Mouse (Mus musculus) liver, embryonic 14.5 days (tissue): ENCODE data around the gene Plbd1. TPM values are rescaled to one million over a fixed set of nuclear protein-coding genes. Genes with fewer than 3 reads are reported as not detected.
A peak's percentile ranks its signal among the peaks of the same experiment; 100 is the strongest.

ENCODE experiments used
- ATAC-seq: fragments of 200-750 bp; cut with Nextera tagmentation; 2 replicates; pipeline ENCODE4 v1.8.0; 2017; ENCODE audit warnings: moderate number of reproducible peaks, mild to moderate bottlenecking, moderate library complexity; ENCODE audit not compliant: insufficient read depth
- DNase-seq, 3 experiments: peaks; one replicate each; pipeline ENCODE4 v3.0.0-alpha.2; 2012 to 2013; ENCODE audit warnings: low read depth in 3 of 3, low spot score in 3 of 3
- H3K27ac ChIP-seq: fragments of 300-500 bp; sonication (generic); 2 replicates; pipeline ENCODE4 v1.5.1; 2014; ENCODE audit warnings: moderate library complexity, mild to moderate bottlenecking, control low read depth, inconsistent platforms
- H3K27me3 ChIP-seq: fragments of 300-500 bp; sonication (generic); 2 replicates; pipeline ENCODE4 v1.6.1; 2014; ENCODE audit warnings: mild to moderate bottlenecking, low read length, moderate library complexity; ENCODE audit not compliant: control insufficient read depth, insufficient read depth
- H3K36me3 ChIP-seq: fragments of 300-500 bp; sonication (generic); replicated peaks from 2 replicates; pipeline ENCODE4 v1.6.1; 2014; ENCODE audit warnings: low read depth; ENCODE audit not compliant: control insufficient read depth, insufficient read depth
- H3K4me1 ChIP-seq, 2 experiments: fragments of 200-500 bp in 1 of 2; fragments of 300-500 bp in 1 of 2; sonication (generic) in 1 of 2; replicated peaks; 2 replicates each; pipeline ENCODE4 v1.6.1; 2012 to 2014; ENCODE audit warnings: antibody characterized with exemption in 1 of 2, inconsistent platforms in 1 of 2, low read length in 1 of 2; ENCODE audit not compliant: control insufficient read depth in 2 of 2, insufficient read depth in 2 of 2
- H3K4me2 ChIP-seq: fragments of 300-500 bp; sonication (generic); 2 replicates; pipeline ENCODE4 v1.6.1; 2014; ENCODE audit warnings: low read depth, mild to moderate bottlenecking, control low read depth, moderate library complexity
- H3K4me3 ChIP-seq, 2 experiments: fragments of 200-500 bp in 1 of 2; fragments of 300-500 bp in 1 of 2; sonication (generic) in 1 of 2; 2 replicates each; pipeline ENCODE4 v1.5.1; 2012 to 2014; ENCODE audit warnings: low read depth in 2 of 2, low read length in 2 of 2, mild to moderate bottlenecking in 2 of 2, control low read depth in 1 of 2, inconsistent platforms in 1 of 2, moderate library complexity in 1 of 2; ENCODE audit not compliant: insufficient read depth in 1 of 2
- H3K9ac ChIP-seq: fragments of 300-500 bp; sonication (generic); replicated peaks from 2 replicates; pipeline ENCODE4 v1.6.1; 2014; ENCODE audit warnings: mild to moderate bottlenecking, control low read depth, moderate library complexity
- H3K9me3 ChIP-seq: fragments of 300-500 bp; sonication (generic); 2 replicates; pipeline ENCODE4 v1.6.1; 2016; ENCODE audit warnings: low read length, mixed read lengths; ENCODE audit not compliant: control insufficient read depth
- CTCF ChIP-seq: IDR thresholded peaks from 2 replicates; pipeline ENCODE4 v1.5.1; 2016; ENCODE audit warnings: antibody characterized with exemption, low read depth, control low read depth
- EP300 ChIP-seq: IDR thresholded peaks from 2 replicates; pipeline ENCODE4 v1.6.1; 2016; ENCODE audit warnings: antibody characterized with exemption, low read depth
- WGBS: fragments of 180-500 bp; shearing (Covaris S2); extraction: QIAGEN DNeasy Blood & Tissue Kit; methylation state at CpG from one replicate; pipeline ENCODE4 v1.1.7; 2014; ENCODE audit not compliant: insufficient replicate concordance; 5-methylcytosine and 5-hydroxymethylcytosine counted together
- polyA plus RNA-seq, 2 experiments: library from polyadenylated mRNA; depleted of rRNA in 1 of 2; stranded (reverse) in 1 of 2; unstranded in 1 of 2; fragments of >200 nt; fragmentation: Nextera tagmentation in 1 of 2; extraction: Ambion mirVana in 1 of 2; gene quantifications; 2 replicates each; pipeline versions ENCODE4 v1.2.1 to v1.2.3; 2012 to 2014

Plbd1 gene
- polyA plus RNA-seq, 2 experiments: 3.9 to 7.6 TPM

DNA sequence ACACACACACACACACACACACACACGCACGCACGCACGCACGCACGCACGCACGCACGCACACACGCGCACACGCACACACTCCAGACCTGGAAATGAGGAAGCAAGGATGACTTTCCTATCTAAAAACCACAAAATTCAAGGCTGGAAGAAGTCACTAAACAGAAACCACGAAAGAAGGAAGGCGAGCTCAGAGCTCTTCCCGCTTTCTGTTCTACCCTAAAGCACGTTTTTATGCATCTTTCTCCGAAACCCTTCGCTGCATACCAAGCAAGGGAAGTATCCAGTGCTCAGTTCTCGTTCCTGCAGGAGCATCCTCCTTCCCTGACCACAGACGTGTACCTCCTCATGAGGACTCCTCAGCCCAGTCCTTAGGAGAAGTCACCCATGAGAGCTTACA lies 7.3 kb downstream of the Plbd1 start:
- Histone ChIP-seq H3K9ac (no peak overlapping the region), H3K4me3 (no peak overlapping the region), H3K4me2 (no peak overlapping the region), H3K27ac (no peak overlapping the region), H3K27me3 (no peaks in the 10 kb centered on the region), H3K4me1 (no peaks in the 10 kb centered on the region), H3K9me3 (no peaks in the 10 kb centered on the region), H3K36me3 (no peaks in the 10 kb centered on the region)
- WGBS: 56% methylated on average over 20 of the region's 20 CpGs
- ATAC-seq (no peak), DNase-seq (no peak)
- no peak for TF ChIP-seq EP300
- no peak for TF ChIP-seq CTCF

GRCm38 (mm10) chr6:136653331-136653730 lies 8.4 kb downstream of the Plbd1 start:
- Histone ChIP-seq H3K36me3 (no peaks in the 10 kb centered on the region), H3K4me1 (no peaks in the 10 kb centered on the region), H3K9ac (no peak overlapping the region), H3K9me3 (no peaks in the 10 kb centered on the region), H3K27ac (no peak overlapping the region), H3K27me3 (no peaks in the 10 kb centered on the region), H3K4me2 (no peak overlapping the region), H3K4me3 (no peak overlapping the region)
- TF ChIP-seq EP300 (no peak), CTCF (no peak)
- ATAC-seq (no peak), DNase-seq (no peak)
- 19% methylated on average over 5 of the region's 5 CpGs for WGBS

DNA sequence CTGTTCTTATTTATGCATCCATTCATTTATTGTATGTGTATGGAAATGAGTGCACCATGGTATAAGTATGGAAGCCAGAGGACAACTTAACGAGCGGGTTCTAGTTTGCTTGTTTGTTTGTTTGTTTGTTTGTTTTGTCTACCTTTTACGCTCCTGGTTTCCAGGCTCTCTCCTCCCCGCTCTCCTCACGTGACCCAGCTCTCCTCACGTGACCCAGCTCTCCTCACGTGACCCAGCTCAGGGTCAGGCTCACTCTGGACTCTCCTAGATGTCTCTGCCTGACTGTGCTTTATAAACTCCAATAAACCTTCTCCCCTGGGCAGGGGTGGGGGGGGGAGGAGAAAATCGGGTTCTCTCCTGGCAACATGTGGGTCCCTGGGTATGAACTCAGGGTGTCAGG lies 11.1 kb downstream of the Plbd1 start:
- WGBS: 66% methylated on average over 8 of the region's 8 CpGs
- no peak for TF ChIP-seq EP300
- TF ChIP-seq CTCF: no peak
- no peak overlapping the region for H3K4me3 ChIP-seq
- H3K36me3 ChIP-seq: no peaks in the 10 kb centered on the region
- H3K4me1 ChIP-seq: peaks cover 0 to 3% of the 10 kb centered on the region in 2 experiments; a peak in 1 of 4 replicates
- no peaks in the 10 kb centered on the region for H3K9me3 ChIP-seq
- ATAC-seq: no peak
- no peaks in the 10 kb centered on the region for H3K27me3 ChIP-seq
- no peak overlapping the region for H3K4me2 ChIP-seq
- no peak for DNase-seq
- H3K9ac ChIP-seq: no peak overlapping the region
- H3K27ac ChIP-seq: no peak overlapping the region

DNA sequence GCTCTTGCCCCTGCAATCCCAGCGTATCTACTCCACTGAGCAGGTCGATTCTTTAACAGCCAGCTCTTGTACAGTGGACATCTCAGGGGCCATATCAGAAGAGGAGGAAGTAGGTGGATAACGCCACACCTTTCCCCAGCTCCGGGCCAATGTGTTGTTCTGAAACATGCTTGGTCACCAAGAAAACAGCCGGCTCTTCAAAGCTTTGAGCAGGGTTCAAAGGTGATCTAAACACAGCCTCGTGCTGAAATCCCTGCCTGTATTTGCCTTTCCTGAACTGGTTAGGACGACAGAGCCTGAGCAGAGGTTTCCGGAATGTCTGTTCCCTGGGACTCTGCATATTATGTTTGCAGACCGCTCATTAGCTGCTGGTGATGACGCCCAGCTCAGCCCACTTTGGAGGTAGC lies 14.3 kb downstream of the Plbd1 start:
- no peak overlapping the region for H3K4me3 ChIP-seq
- H3K27me3 ChIP-seq: no peaks in the 10 kb centered on the region
- peak in 2 of 3 experiments; percentile 19 to 23 for DNase-seq
- H3K9ac ChIP-seq: no peak overlapping the region
- WGBS: 56% methylated on average over 10 of the region's 10 CpGs
- H3K9me3 ChIP-seq: peaks cover 3% of the 10 kb centered on the region; the same call in 1 of the 2 replicates
- no peak overlapping the region for H3K27ac ChIP-seq
- TF ChIP-seq EP300: no peak
- no peak for TF ChIP-seq CTCF
- peak; percentile 61 for ATAC-seq
- no peaks in the 10 kb centered on the region for H3K36me3 ChIP-seq
- H3K4me2 ChIP-seq: no peak overlapping the region
- H3K4me1 ChIP-seq: peaks cover 0 to 5% of the 10 kb centered on the region in 2 experiments; a peak in 1 of 4 replicates

- Histone ChIP-seq H3K9ac (no peak overlapping the region), H3K27ac (no peak overlapping the region), H3K36me3 (no peaks in the 10 kb centered on the region), H3K9me3 (peaks cover 3% of the 10 kb centered on the region; the same call in 1 of the 2 replicates), H3K4me2 (no peak overlapping the region), H3K4me1 (peaks cover 0 to 5% of the 10 kb centered on the region in 2 experiments; a peak in 1 of 4 replicates), H3K27me3 (no peaks in the 10 kb centered on the region), H3K4me3 (no peak overlapping the region)
- ATAC-seq (no peak), DNase-seq (no peak)
- WGBS: 45% methylated on average over 6 of the region's 6 CpGs
- TF ChIP-seq EP300 (no peak), CTCF (no peak)
Observed at GRCm38 (mm10) chr6:136646207-136646606, 15.5 kb downstream of the Plbd1 start.
